Mouse (Mus musculus): ENCODE results near the gene Acvr1. TPM values are rescaled to one million over a fixed set of nuclear protein-coding genes. Genes with fewer than 3 reads are reported as not detected.

Gene Acvr1
- total and polyA plus RNA-seq, 2 experiments from 2014 or later, result 5.9 to 13.5 TPM

- DNase-seq (ENCODE audit: low spot score) (no peak), ATAC-seq (ENCODE audit: insufficient read depth, low read depth) (no peak)
- Histone ChIP-seq H3K4me2 (ENCODE audit: low read depth, low read length) (no peak overlapping the region), H3K27me3 (ENCODE audit: control insufficient read depth, insufficient read depth, low read length) (no peaks in the 10 kb centered on the region), H3K9ac (replicated peaks; ENCODE audit: low read depth, low read length) (no peak overlapping the region), H3K4me3 (ENCODE audit: low read depth, low read length) (no peak overlapping the region), H3K4me1 (ENCODE audit: control insufficient read depth, insufficient read depth) (peaks cover 15% of the 10 kb centered on the region; the same call in 1 of the 2 replicates), H3K9me3 (replicated peaks; ENCODE audit: control insufficient read depth, low read length) (no peaks in the 10 kb centered on the region), H3K36me3 (replicated peaks; ENCODE audit: control insufficient read depth, insufficient read depth, low read length) (no peaks in the 10 kb centered on the region), H3K27ac (ENCODE audit: low read depth) (no peak overlapping the region)
- WGBS, result 76% methylated on average over 9 of the region's 9 CpGs
- TF ChIP-seq CTCF (IDR thresholded peaks at IDR 0.05; ENCODE audit: low read depth) (no peak), EP300 (IDR thresholded peaks at IDR 0.05; ENCODE audit: low read depth) (no peak)
Observed at GRCm38 (mm10) chr2:58557045-58557845, 9.7 kb downstream of the Acvr1 start.

- Histone ChIP-seq H3K4me2 (ENCODE audit: low read depth, low read length) (no peak overlapping the region), H3K9ac (replicated peaks; ENCODE audit: low read depth, low read length) (no peak overlapping the region), H3K4me1 (ENCODE audit: control insufficient read depth, insufficient read depth) (peaks cover 38% of the 10 kb centered on the region), H3K4me3 (ENCODE audit: low read depth, low read length) (no peak overlapping the region), H3K9me3 (replicated peaks; ENCODE audit: control insufficient read depth, low read length) (no peaks in the 10 kb centered on the region), H3K27ac (ENCODE audit: low read depth) (no peak overlapping the region), H3K27me3 (ENCODE audit: control insufficient read depth, insufficient read depth, low read length) (no peaks in the 10 kb centered on the region), H3K36me3 (replicated peaks; ENCODE audit: control insufficient read depth, insufficient read depth, low read length) (no peaks in the 10 kb centered on the region)
- ATAC-seq (ENCODE audit: insufficient read depth, low read depth) (no peak), DNase-seq (ENCODE audit: low spot score) (no peak)
- no peak for TF ChIP-seq CTCF (IDR thresholded peaks at IDR 0.05; ENCODE audit: low read depth)
- no peak for TF ChIP-seq EP300 (IDR thresholded peaks at IDR 0.05; ENCODE audit: low read depth)
- 53% methylated on average over 3 of the region's 3 CpGs for WGBS
Observed at GRCm38 (mm10) chr2:58552296-58552695, 14.7 kb downstream of the Acvr1 start.

- H3K4me2 ChIP-seq (ENCODE audit: low read depth, low read length), result no peak overlapping the region
- ATAC-seq (ENCODE audit: insufficient read depth, low read depth) (no peak), DNase-seq (ENCODE audit: low spot score) (no peak)
- H3K4me1 ChIP-seq (ENCODE audit: control insufficient read depth, insufficient read depth), result peaks cover 38% of the 10 kb centered on the region
- H3K27me3 ChIP-seq (ENCODE audit: control insufficient read depth, insufficient read depth, low read length), result no peaks in the 10 kb centered on the region
- no peaks in the 10 kb centered on the region for H3K36me3 ChIP-seq (replicated peaks; ENCODE audit: control insufficient read depth, insufficient read depth, low read length)
- no peaks in the 10 kb centered on the region for H3K9me3 ChIP-seq (replicated peaks; ENCODE audit: control insufficient read depth, low read length)
- H3K9ac ChIP-seq (replicated peaks; ENCODE audit: low read depth, low read length), result no peak overlapping the region
- no peak overlapping the region for H3K4me3 ChIP-seq (ENCODE audit: low read depth, low read length)
- 55% methylated on average over 6 of the region's 6 CpGs for WGBS
- TF ChIP-seq EP300 (IDR thresholded peaks at IDR 0.05; ENCODE audit: low read depth) (no peak), CTCF (IDR thresholded peaks at IDR 0.05; ENCODE audit: low read depth) (no peak)
- H3K27ac ChIP-seq (ENCODE audit: low read depth), result no peak overlapping the region
Observed at GRCm38 (mm10) chr2:58551866-58552265, 15.1 kb downstream of the Acvr1 start.

GRCm38 (mm10) chr2:58550488-58550887 lies 16.5 kb downstream of the Acvr1 start:
- WGBS, result 30% methylated on average over 9 of the region's 9 CpGs
- H3K4me1 ChIP-seq (ENCODE audit: control insufficient read depth, insufficient read depth), result peaks cover 36% of the 10 kb centered on the region
- DNase-seq (ENCODE audit: low spot score) (no peak), ATAC-seq (ENCODE audit: insufficient read depth, low read depth) (0 out of 2 replicates have a peak, but pooled peaks have one; percentile 39)
- H3K36me3 ChIP-seq (replicated peaks; ENCODE audit: control insufficient read depth, insufficient read depth, low read length), result no peaks in the 10 kb centered on the region
- H3K4me2 ChIP-seq (ENCODE audit: low read depth, low read length), result 0 out of 2 replicates have a peak overlapping the region, but pooled peaks have one; percentile 0
- H3K27me3 ChIP-seq (ENCODE audit: control insufficient read depth, insufficient read depth, low read length), result no peaks in the 10 kb centered on the region
- H3K27ac ChIP-seq (ENCODE audit: low read depth), result no peak overlapping the region
- H3K4me3 ChIP-seq (ENCODE audit: low read depth, low read length), result no peak overlapping the region
- no peaks in the 10 kb centered on the region for H3K9me3 ChIP-seq (replicated peaks; ENCODE audit: control insufficient read depth, low read length)
- no peak for TF ChIP-seq CTCF (IDR thresholded peaks at IDR 0.05; ENCODE audit: low read depth)
- TF ChIP-seq EP300 (IDR thresholded peaks at IDR 0.05; ENCODE audit: low read depth), result no peak
- no peak overlapping the region for H3K9ac ChIP-seq (replicated peaks; ENCODE audit: low read depth, low read length)

GRCm38 (mm10) chr2:58549960-58550359 lies 17.0 kb downstream of the Acvr1 start:
- H3K27ac ChIP-seq (ENCODE audit: low read depth), result no peak overlapping the region
- 0 out of 2 replicates have a peak overlapping the region, but pooled peaks have one; percentile 0 for H3K4me2 ChIP-seq (ENCODE audit: low read depth, low read length)
- 31% methylated on average over 6 of the region's 6 CpGs for WGBS

More at GRCm38 (mm10) chr2:58549960-58550359, 17.0 kb downstream of the Acvr1 start:
- no peaks in the 10 kb centered on the region for H3K36me3 ChIP-seq (replicated peaks; ENCODE audit: control insufficient read depth, insufficient read depth, low read length)
- no peak for TF ChIP-seq CTCF (IDR thresholded peaks at IDR 0.05; ENCODE audit: low read depth)
- H3K4me3 ChIP-seq (ENCODE audit: low read depth, low read length), result no peak overlapping the region
- H3K9ac ChIP-seq (replicated peaks; ENCODE audit: low read depth, low read length), result no peak overlapping the region
- no peak for ATAC-seq (ENCODE audit: insufficient read depth, low read depth)
- no peaks in the 10 kb centered on the region for H3K9me3 ChIP-seq (replicated peaks; ENCODE audit: control insufficient read depth, low read length)
- peaks cover 36% of the 10 kb centered on the region for H3K4me1 ChIP-seq (ENCODE audit: control insufficient read depth, insufficient read depth)
- H3K27me3 ChIP-seq (ENCODE audit: control insufficient read depth, insufficient read depth, low read length), result no peaks in the 10 kb centered on the region
- no peak for DNase-seq (ENCODE audit: low spot score)

Data from heart, postnatal 0 days (tissue).